Mouse (Mus musculus) WW6 (cell line): Measurements from ENCODE around the gene Rhox4d.
"Not testable (repeated sequence)": the region's sequence is repeated elsewhere in the genome, so short reads cannot be mapped to it uniquely, and the experiment has no call there.

Experiments
- DNase-seq: peaks from one replicate; pipeline ENCODE4 v3.0.0-alpha.2; 2013; ENCODE audit warnings: low read depth, low spot score

Gene Rhox4d

GRCm38 (mm10) chrX:37514059-37514458 lies at the start of gene Rhox4d:
TSS of gene Rhox4d (plus strand) at chrX:37514359.
- DNase-seq: not testable (repeated sequence)

- not testable (repeated sequence) for DNase-seq
These were observed 34.1 kb upstream of the Rhox4d start, which contains the start of gene Rhox4c for GRCm38 (mm10) chrX:37480037-37480436. TSS of gene Rhox4c (plus strand) at chrX:37480337.

GRCm38 (mm10) chrX:37530152-37530551 lies 16.0 kb downstream of the Rhox4d start, which contains the start of gene Rhox2e:
TSS of gene Rhox2e (plus strand) at chrX:37530452.
- DNase-seq: not testable (repeated sequence)

- DNase-seq: not testable (repeated sequence)
These were observed 27.6 kb downstream of the Rhox4d start, which contains the start of gene Rhox3e for GRCm38 (mm10) chrX:37541719-37542118. TSS of gene Rhox3e (plus strand) at chrX:37542019.

GRCm38 (mm10) chrX:37557112-37557511 lies 43.0 kb downstream of the Rhox4d start, which contains the start of gene Rhox4e:
TSS of gene Rhox4e (plus strand) at chrX:37557412.
- DNase-seq: not testable (repeated sequence)
